Mouse (Mus musculus) CH12.LX (cell line): ENCODE data around the gene Evx2. TPM values are rescaled to one million over a fixed set of nuclear protein-coding genes. Genes with fewer than 3 reads are reported as not detected.

ENCODE experiments used
- DNase-seq: peaks from one replicate; pipeline ENCODE4 v3.0.0-alpha.2; 2013; ENCODE audit errors: extremely low read depth
- H3K27ac ChIP-seq: 2 replicates; pipeline ENCODE4 v1.5.1; 2012; ENCODE audit warnings: low read depth, mild to moderate bottlenecking, control low read depth, moderate library complexity; ENCODE audit not compliant: insufficient read depth
- H3K27me3 ChIP-seq: replicated peaks from 2 replicates; pipeline ENCODE3; 2012; ENCODE audit warnings: inconsistent platforms
- H3K36me3 ChIP-seq, 2 experiments: replicated peaks in 1 of 2; 2 replicates each; pipeline versions ENCODE3 to v1.6.1; 2012; ENCODE audit warnings: inconsistent platforms in 1 of 2, low read length in 1 of 2, mild to moderate bottlenecking in 1 of 2, mixed read lengths in 1 of 2, moderate library complexity in 1 of 2; ENCODE audit not compliant: control insufficient read depth in 1 of 2, insufficient read depth in 1 of 2
- H3K4me1 ChIP-seq, 2 experiments: 2 replicates each; pipeline ENCODE4 v1.6.1; 2012; ENCODE audit warnings: inconsistent platforms in 1 of 2, moderate library complexity in 1 of 2; ENCODE audit not compliant: insufficient read depth in 2 of 2, control insufficient read depth in 1 of 2
- H3K4me2 ChIP-seq: 2 replicates; pipeline ENCODE4 v1.6.1; 2012; ENCODE audit warnings: low read depth, mild to moderate bottlenecking, control low read depth; ENCODE audit not compliant: poor library complexity, insufficient read depth, severe bottlenecking
- H3K4me3 ChIP-seq, 3 experiments: fragments of 150-350 bp in 1 of 3; sonication (generic) in 1 of 3; replicated peaks in 1 of 3; 2 replicates each; pipeline versions ENCODE3 to v1.5.1; 2011 to 2012; ENCODE audit warnings: low read depth in 2 of 3, low read length in 2 of 3, mild to moderate bottlenecking in 2 of 3, moderate library complexity in 2 of 3, control low read depth in 1 of 3, improper control_type of control experiment in 1 of 3, inconsistent platforms in 1 of 3, mixed read lengths in 1 of 3; ENCODE audit not compliant: poor library complexity in 1 of 3
- H3K79me2 ChIP-seq: replicated peaks from 2 replicates; pipeline ENCODE4 v1.6.1; 2012; ENCODE audit warnings: mild to moderate bottlenecking, moderate library complexity; ENCODE audit not compliant: control insufficient read depth, poor library complexity, insufficient read depth, severe bottlenecking; ENCODE audit errors: extremely low read depth
- H3K9ac ChIP-seq: 2 replicates; pipeline ENCODE4 v1.6.1; 2012; ENCODE audit warnings: low read depth, mild to moderate bottlenecking, control low read depth, moderate library complexity; ENCODE audit not compliant: insufficient read depth
- H3K9me3 ChIP-seq: replicated peaks from 2 replicates; pipeline ENCODE3; 2012; ENCODE audit warnings: low read length, inconsistent platforms, mixed read lengths
- CHD2 ChIP-seq: IDR thresholded peaks from 2 replicates; pipeline ENCODE4 v1.6.1; 2011; ENCODE audit warnings: low read length, improper control_type of control experiment
- CTCF ChIP-seq, 2 experiments: IDR thresholded peaks in 1 of 2; conservative IDR thresholded peaks in 1 of 2; 2 replicates each; pipeline ENCODE4 v1.5.1; 2011 to 2012; ENCODE audit warnings: low read depth in 2 of 2, low read length in 2 of 2, improper control_type of control experiment in 1 of 2, inconsistent platforms in 1 of 2, mild to moderate bottlenecking in 1 of 2, moderate library complexity in 1 of 2
- E2F4 ChIP-seq: IDR thresholded peaks from 2 replicates; pipeline ENCODE4 v1.6.1; 2011; ENCODE audit warnings: low read depth, low read length, improper control_type of control experiment; ENCODE audit not compliant: insufficient replicate concordance
- ETS1 ChIP-seq: conservative IDR thresholded peaks from 2 replicates; pipeline ENCODE4 v1.6.1; 2012; ENCODE audit warnings: low read depth, mild to moderate bottlenecking, inconsistent platforms, low read length, improper control_type of control experiment, moderate library complexity
- HCFC1 ChIP-seq: IDR thresholded peaks from 2 replicates; pipeline ENCODE4 v1.6.1; 2012; ENCODE audit warnings: low read depth, mild to moderate bottlenecking, inconsistent platforms, low read length, improper control_type of control experiment
- IRF4 ChIP-seq: IDR thresholded peaks from 2 replicates; pipeline ENCODE4 v1.6.1; 2014; ENCODE audit warnings: low read depth, mild to moderate bottlenecking, inconsistent platforms, low read length, improper control_type of control experiment
- MXI1 ChIP-seq: IDR thresholded peaks from 2 replicates; pipeline ENCODE4 v1.6.1; 2011; ENCODE audit warnings: mild to moderate bottlenecking, low read depth, low read length, improper control_type of control experiment
- PAX5 ChIP-seq: IDR thresholded peaks from 2 replicates; pipeline ENCODE4 v1.6.1; 2012; ENCODE audit warnings: low read length, inconsistent platforms, mixed read lengths
- POLR2A ChIP-seq: IDR thresholded peaks from 2 replicates; pipeline ENCODE4 v1.6.1; 2011; ENCODE audit warnings: low read depth, mild to moderate bottlenecking, improper control_type of control experiment, low read length
- TBP ChIP-seq: conservative IDR thresholded peaks from 2 replicates; pipeline ENCODE4 v1.6.1; 2011; ENCODE audit warnings: low read depth, low read length, improper control_type of control experiment
- dilution Hi-C: fragments of 300-500 bp; cut with MboI; formaldehyde crosslinking; loops from 2 replicates; pipeline ENCODE4 v1.14.3; 2020; ENCODE audit warnings: low sequenced_read_pairs; ENCODE audit not compliant: extremely low pct_unique_long_range_greater_than_20kb, extremely low pct_ligation_motif_present
- in situ Hi-C: fragments of 300-500 bp; cut with MboI; formaldehyde crosslinking; loops from 3 replicates; pipeline ENCODE4 v1.14.3; 2019; ENCODE audit warnings: low sequenced_read_pairs, low pct_ligation_motif_present, low pct_unique_long_range_greater_than_20kb, mixed read lengths
- polyA plus RNA-seq: library from polyadenylated mRNA; unstranded; fragments of >175 nt; gene quantifications from 2 replicates; pipeline ENCODE4 v1.2.1, GENCODE M21; 2012; ENCODE audit warnings: low read depth; ENCODE audit not compliant: insufficient read length
- total RNA-seq, 2 experiments: library from RNA; depleted of rRNA; stranded (reverse); fragments of 300-350 nt in 1 of 2; fragments of >200 nt in 1 of 2; gene quantifications; 2 replicates each; pipeline ENCODE4 v1.2.3; 2012 to 2014

Gene Evx2
- total and polyA plus RNA-seq, 3 experiments, result not detected

- TF ChIP-seq PAX5, result no peak
- TF ChIP-seq ETS1, result no peak
- no peak for TF ChIP-seq MXI1
- no peak for TF ChIP-seq E2F4
- no peak for TF ChIP-seq CHD2
- no peak for TF ChIP-seq IRF4
- no peak for TF ChIP-seq HCFC1
- TF ChIP-seq CTCF (conservative IDR thresholded peaks at IDR 0.05 in 1 of 2, IDR thresholded peaks at IDR 0.05 in 1 of 2; ENCODE audit: low read depth in 2 of 2, low read length in 2 of 2), result no peak
- Histone ChIP-seq H3K4me2 (no peak overlapping the region), H3K79me2 (no peaks in the 10 kb centered on the region), H3K36me3 (no peaks in the 10 kb centered on the region), H3K27me3 (no peaks in the 10 kb centered on the region), H3K9ac (no peak overlapping the region), H3K27ac (no peak overlapping the region), H3K4me3 (no peak overlapping the region), H3K4me1 (peaks cover 0 to 5% of the 10 kb centered on the region in 2 experiments; a peak in 2 of 4 replicates), H3K9me3 (peaks cover 36% of the 10 kb centered on the region)
- in situ Hi-C loops, result loop anchor here (10.0 to 25.0 kb wide), 3 partner anchors 366 to 1073 kb away; partner anchors contain the start of gene Chrna1
- DNase-seq, result no peak
- dilution Hi-C loops, result no loop called here
Measured at GRCm38 (mm10) chr2:74660421-74661375, 1.3 kb upstream of the Evx2 start.

- H3K9ac ChIP-seq, result no peak overlapping the region
- H3K4me1 ChIP-seq, result peaks cover 0 to 5% of the 10 kb centered on the region in 2 experiments; a peak in 2 of 4 replicates
- no peaks in the 10 kb centered on the region for H3K27me3 ChIP-seq
- TF ChIP-seq IRF4 (no peak), ETS1 (no peak), TBP (no peak), POLR2A (no peak)
- no peaks in the 10 kb centered on the region for H3K36me3 ChIP-seq
- dilution Hi-C loops (no loop called here), in situ Hi-C loops (loop anchor here (25.0 kb wide), 1 partner anchor 1072 kb away; the partner anchor contains the start of gene Chrna1)
- H3K4me3 ChIP-seq, result no peak overlapping the region
- DNase-seq, result no peak
- no peak overlapping the region for H3K4me2 ChIP-seq
- no peak overlapping the region for H3K27ac ChIP-seq
- H3K9me3 ChIP-seq, result peaks cover 38% of the 10 kb centered on the region
- no peaks in the 10 kb centered on the region for H3K79me2 ChIP-seq
Measured at GRCm38 (mm10) chr2:74658667-74659371, 538 bp downstream of the Evx2 start.
